Mouse (Mus musculus) heart, adult 18-20 months (tissue): ENCODE data around the gene Abcc10. TPM values are rescaled to one million over a fixed set of nuclear protein-coding genes. Genes with fewer than 3 reads are reported as not detected.

ENCODE experiments used
- DNase-seq, 2 experiments: peaks; one replicate each; pipeline ENCODE4 v3.0.0; 2021 to 2022; ENCODE audit warnings: mixed read lengths in 1 of 2
- long read RNA-seq, 2 experiments: library from polyadenylated mRNA; stranded (forward); transcript quantifications; one replicate each; pipeline ENCODE4 v2.0.0; 2021
- total RNA-seq, 2 experiments: library from RNA; stranded (reverse); gene quantifications; 2 replicates each; pipeline ENCODE4 v1.2.3; 2021

The Abcc10 gene
- total RNA-seq = 1 to 10 TPM; 3.6 to 4.2 TPM
- long read RNA-seq, experiment 1, full-length matches to known transcripts = 2 of 4 reads
- long read RNA-seq, experiment 1, partial matches to known transcripts = 0 of 4 reads
- long read RNA-seq, experiment 1, other reads (novel, unspliced or antisense) = 2 of 4 reads
- long read RNA-seq, experiment 2, partial matches to known transcripts = 2 of 2 reads
- long read RNA-seq, experiment 2, other reads (novel, unspliced or antisense) = 0 of 2 reads

- DNase-seq = peak; percentile 98 to 99
Observed at GRCm38 (mm10) chr17:46327906-46328534, at the start of gene Abcc10. Abcc10 (minus strand) TSS chr17:46328352.

DNA sequence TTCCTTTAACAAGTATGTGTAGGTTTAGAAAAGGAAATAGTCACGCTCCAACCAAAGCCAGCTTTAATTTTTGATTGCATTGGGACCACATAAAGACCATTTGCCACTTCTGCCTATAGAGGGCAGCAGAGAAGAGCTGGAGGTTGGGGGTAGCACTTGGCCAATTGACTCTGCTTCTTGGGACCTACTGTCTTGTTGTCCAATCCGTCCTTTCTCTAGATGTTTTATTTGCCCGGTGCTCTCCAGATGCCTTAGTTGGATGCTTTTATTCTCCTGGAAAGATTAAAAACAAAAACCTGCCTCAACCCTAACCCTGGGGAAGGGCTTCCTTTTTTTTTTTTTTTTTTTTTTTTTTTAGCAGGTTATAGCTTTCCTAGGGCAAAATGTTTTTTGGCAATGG is 43.6 kb upstream of the Abcc10 start:
- peak; percentile 36 to 61 for DNase-seq

DNA sequence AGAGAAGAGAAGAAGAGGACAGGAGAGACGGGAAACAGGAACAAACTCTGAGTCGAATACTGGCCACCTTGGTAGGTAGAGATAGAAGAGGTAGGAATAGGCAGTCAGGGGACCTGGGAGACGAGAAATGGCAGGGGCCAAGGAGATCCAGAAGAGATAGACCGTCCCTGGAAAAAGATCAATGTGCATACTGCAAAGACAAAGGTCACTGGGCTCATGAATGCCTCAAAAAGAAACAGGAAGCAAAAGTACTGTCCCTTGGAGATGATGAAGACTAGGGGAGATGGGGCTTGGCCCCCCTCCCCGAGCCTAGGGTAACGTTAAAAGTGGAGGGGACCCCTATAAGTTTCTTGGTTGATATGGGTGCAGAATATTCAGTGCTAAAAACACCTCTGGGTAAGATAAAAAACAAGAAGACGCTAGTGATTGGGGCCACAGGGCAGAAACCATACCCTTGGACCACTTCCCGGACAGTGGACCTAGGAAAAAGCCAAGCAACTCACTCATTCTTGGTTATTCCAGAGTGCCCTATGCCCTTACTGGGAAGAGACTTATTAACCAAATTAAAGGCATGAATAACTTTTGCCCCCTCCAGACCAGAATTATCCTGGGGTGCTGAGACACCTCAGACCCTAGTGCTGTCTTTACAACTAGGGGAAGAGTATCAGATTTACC is 23.0 kb upstream of the Abcc10 start:
- no peak for DNase-seq

- peak in 1 of 2 experiments; percentile 25 for DNase-seq
Observed at GRCm38 (mm10) chr17:46341208-46341607, 13.1 kb upstream of the Abcc10 start.

DNA sequence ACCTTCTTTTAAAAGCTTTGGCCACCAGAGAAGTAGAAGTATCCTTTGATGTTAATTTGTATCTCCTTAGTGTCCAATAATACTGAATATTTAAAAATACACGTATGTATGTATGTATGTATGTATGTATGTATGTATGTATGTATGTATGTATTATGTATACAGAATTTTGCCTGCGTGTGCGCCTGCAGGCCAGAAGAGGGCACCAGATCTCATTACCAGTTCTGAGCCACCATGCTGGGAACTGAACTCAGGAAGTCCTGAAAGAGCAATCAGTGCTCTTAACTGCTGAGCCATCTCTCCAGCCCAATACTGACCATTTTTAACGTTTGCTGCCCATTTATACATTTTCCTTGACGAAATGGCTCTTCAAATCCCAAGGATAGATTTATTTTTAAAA is 8.3 kb upstream of the Abcc10 start:
- no peak for DNase-seq

DNA sequence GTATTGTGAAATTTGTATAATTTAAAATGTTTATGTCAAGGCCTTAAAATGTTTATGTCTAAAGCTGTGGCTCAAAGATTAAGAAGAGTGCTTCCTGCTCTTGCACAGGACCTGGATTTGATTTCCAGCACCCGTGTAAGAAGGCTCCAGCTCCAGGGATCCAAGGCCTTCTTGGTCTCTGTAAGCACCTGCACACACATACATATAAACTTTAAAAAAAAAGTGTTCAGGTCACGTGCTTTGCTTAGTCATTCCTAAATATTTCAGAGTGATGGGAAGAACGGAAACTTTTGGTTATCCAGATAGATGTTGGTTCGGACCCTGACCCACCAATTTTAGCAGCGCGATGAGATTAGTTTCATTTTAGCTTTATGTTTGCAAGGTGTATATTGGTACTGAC is 571 bp upstream of the Abcc10 start:
- no peak for DNase-seq

DNA sequence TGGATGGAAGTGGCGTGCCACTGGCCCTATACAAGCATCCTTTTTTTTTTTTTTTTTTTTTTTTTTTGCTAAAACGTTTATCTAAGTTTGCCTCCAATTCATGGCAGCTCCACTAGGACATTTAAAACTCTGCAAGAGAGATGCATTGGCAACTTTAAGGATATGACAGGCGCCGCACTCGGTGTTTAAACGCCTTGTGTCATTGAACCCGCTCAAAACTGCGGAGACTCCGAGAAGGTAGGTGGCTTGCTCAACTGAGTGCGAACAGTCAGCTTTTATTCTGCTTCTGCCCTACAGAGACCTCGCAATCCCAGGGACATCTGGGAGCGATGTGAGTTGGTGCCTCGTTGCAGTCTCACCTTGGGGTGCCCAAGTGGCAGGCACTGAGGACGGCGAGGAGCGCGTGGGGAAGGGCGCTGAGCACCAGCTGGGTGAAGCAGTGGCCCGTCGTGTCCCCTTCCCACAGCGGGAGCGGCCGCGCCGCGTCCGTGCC is 693 bp downstream of the Abcc10 start:
- DNase-seq = no peak

GRCm38 (mm10) chr17:46322046-46322823 is 5.9 kb downstream of the Abcc10 start:
- no peak for DNase-seq

DNA sequence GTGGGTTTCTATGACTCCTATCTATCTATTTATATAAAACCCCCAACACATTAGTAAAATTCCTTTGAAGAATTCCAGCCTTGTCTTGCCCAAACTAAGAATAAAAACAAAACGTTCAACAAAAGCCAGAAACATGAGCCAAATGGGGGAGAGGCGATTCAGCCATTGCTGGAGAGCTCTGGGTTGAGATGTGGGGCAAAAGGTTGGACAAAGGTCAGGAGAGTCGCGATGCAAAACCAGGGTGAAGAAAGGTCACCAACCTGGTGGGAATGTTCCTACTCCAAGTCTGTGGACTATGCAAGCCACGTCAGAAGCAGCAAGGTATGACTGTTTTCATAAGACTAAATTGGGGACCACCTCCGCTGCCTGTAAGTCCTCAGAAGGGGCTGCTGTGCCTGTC is 7.7 kb downstream of the Abcc10 start:
- DNase-seq = no peak

DNA sequence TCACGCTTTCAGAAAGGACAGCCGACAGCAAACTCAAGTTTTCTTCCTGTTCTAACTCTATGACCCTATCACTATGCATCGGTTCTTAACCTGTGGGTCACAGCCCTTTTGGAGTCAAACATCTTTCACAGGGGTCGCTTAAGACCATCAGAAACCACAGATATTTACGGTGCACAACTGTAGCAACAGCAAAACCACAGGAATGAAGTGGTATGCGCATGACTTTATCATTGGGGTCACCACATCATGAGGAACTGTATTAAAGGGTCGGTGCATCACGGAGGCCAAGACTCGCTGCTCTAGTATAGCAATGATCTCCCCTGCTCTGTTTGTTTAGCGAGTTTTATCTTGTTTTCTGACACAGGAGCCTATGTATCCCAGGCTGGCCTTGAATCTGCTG is 12.3 kb downstream of the Abcc10 start:
- DNase-seq = no peak

- DNase-seq = no peak
Observed at GRCm38 (mm10) chr17:46313135-46313715, 14.9 kb downstream of the Abcc10 start.

GRCm38 (mm10) chr17:46310515-46310914 is 17.6 kb downstream of the Abcc10 start:
- DNase-seq = no peak

GRCm38 (mm10) chr17:46309835-46310234 is 18.3 kb downstream of the Abcc10 start:
- DNase-seq = no peak

GRCm38 (mm10) chr17:46306956-46307355 is 21.2 kb downstream of the Abcc10 start:
- DNase-seq = no peak

GRCm38 (mm10) chr17:46304184-46304583 is 24.0 kb downstream of the Abcc10 start:
- no peak for DNase-seq

- DNase-seq = no peak
Observed at GRCm38 (mm10) chr17:46301892-46302291, 26.3 kb downstream of the Abcc10 start.

DNA sequence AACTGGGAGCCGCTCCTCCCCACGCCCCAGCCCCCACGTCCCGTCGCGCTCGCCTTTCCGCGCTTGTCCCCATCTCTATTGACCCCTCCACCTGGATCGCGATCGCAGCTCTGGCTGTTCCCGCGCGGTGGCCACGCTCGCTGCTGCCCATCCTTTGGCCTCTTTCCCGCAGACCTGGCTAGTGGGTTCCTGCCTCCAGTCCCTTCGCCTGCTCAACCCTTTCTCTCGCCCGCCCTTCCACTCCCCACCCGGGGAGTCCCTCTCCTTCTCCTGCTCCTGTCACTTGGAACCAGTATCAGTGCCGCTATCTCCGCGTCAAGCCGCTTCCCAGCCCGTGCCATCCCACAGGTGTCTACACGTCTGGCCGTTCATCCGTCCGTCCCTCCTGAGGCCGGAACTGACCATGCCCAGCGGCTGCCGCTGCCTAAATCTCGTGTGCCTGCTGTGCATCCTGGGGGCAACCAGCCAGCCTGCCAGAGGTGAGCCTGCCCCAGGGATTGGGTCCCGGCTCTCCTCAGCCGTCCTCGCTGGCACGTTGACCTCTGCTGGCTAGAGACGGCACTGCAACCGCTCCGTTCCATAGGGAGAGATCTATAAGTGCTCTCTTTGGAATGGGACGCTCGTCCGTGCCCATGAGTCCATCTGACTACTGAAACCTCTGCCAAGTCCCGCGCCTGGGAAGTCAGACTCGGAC is 29.8 kb downstream of the Abcc10 start:
- DNase-seq = peak; percentile 79 to 93

DNA sequence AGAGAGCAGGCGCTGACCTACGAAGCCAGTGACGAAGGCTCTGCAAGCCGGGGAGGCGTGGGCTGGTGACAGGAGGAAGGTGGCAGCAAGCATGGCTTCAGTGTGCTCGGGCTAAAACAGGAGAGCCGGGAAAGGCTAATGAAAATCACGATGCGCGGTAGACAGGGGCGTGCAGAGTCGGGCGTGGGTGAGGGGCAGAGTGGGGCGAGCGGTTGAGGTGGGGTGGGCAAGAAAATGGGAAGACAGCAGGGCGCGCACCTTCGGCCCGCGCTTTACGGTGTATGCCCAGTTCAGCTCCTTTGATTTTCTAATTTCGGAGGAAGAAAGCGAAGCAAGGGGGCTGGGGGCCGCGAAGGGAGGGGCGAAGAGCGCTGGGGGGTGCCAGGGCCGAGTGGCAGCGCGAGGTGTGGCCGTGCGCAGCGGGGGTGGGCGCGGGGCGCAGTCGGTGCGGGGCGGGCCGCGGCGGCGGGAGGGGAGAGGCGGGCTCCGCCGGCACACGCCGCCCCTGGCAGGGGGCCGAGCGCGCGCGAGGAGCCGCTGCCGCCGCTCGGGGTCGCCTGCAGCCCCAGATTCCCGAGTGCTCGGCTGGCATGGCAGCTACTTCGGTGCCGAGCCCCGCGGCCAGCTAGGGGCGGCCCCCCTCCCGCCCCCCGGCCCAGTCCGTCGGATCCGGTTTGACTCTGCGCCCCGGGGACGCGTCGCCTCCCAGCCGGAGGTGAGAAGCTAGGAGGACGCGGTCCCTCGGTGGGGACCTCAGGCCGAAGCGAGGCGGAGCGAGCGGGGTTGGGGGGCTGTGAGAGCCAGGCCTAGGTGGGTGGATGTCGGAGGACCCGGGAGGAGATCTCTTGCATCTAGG is 30.6 kb downstream of the Abcc10 start, which contains the start of gene Dlk2:
Gene Dlk2, plus strand, starts transcription at position 58 of the 856 bp plus-strand sequence.
- DNase-seq = no peak

- no peak for DNase-seq
Observed at GRCm38 (mm10) chr17:46297028-46297363, 31.2 kb downstream of the Abcc10 start.

DNA sequence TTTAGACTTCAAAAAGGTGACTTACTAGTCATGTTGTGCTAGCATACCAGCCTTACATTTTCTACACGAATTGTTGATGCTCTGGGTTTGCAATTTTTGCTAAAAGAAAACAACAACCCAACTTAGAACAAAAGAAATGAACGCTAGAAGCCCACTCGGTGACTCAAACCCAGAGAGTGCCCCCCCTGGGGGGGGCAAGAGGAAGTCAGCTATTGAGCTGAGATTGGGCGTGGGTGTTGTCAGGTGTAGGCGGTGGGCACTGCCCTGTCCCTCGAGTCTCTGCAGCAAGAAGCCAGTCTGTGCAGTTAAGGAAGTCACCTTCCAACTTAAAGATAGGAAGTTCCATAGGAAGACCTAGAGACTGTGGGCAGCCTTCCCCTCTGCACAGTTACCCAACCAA is 31.6 kb downstream of the Abcc10 start:
- no peak for DNase-seq

DNA sequence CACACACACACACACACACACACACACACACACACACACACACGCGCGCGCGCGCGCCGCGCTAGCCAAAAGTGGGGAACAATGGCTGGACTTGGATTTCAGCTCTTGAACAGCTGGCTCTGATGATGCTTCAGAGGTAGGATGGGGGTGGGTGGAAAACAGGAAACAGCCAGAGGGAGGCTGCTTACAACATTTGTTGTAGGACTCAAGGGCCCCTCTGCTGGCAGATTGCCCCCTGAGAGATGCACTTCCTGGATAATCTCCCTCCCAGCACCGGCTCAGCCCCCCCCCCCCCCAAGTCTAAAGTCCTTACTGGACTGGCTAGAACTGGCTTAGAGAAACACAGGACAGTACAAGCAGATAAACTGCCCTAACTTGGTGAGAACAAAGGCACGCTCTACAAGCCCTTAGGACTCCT is 40.5 kb downstream of the Abcc10 start:
- DNase-seq = peak; percentile 63 to 83
